Mouse (Mus musculus): Measurements from ENCODE around the gene Mpnd. TPM values are rescaled to one million over a fixed set of nuclear protein-coding genes. Genes with fewer than 3 reads are reported as not detected.

Gene Mpnd
- total RNA-seq, 2 experiments from 2014 or later: 92.6 to 121 TPM

DNA sequence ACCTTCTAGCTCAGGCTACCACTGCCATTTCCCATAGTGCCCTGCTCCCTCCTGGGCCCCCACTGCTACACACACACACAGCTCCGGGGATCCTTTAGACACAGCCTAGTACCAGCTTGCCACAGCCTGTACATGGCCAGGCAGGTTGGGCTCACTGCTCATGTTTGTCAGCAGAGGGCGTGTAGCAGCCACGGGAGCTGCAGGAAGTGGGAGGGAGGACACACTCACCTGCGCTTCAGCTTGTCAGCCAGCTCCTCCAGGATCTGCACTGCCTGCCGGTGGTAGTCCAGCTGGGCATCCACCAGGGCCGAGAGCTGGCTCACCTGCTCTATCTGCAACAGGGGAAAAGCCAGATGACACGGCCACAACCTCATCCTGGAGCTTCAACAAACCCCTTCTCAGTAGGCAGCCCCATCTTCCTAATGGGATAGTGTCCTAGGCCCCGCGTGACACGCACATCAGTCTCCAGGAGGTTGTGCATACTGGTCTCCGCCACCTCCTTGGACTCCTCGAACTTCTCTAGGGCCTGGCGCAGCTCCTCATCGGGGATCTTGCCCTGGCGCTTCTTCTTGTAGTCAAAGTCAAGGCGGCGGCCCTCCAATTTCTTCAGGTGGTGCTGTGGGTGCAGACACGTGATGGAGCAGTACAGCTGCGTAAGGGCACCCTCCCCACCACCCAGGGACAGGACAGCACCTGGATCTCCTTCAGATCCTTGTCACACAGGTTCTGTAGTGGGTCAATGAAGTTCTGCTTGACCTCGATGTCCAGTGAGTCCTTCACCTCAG, 13.0 kb downstream of the Mpnd start:
- intact Hi-C loops (cut with DNase I): no loop called here
- DNase-seq: peak; percentile 60

DNA sequence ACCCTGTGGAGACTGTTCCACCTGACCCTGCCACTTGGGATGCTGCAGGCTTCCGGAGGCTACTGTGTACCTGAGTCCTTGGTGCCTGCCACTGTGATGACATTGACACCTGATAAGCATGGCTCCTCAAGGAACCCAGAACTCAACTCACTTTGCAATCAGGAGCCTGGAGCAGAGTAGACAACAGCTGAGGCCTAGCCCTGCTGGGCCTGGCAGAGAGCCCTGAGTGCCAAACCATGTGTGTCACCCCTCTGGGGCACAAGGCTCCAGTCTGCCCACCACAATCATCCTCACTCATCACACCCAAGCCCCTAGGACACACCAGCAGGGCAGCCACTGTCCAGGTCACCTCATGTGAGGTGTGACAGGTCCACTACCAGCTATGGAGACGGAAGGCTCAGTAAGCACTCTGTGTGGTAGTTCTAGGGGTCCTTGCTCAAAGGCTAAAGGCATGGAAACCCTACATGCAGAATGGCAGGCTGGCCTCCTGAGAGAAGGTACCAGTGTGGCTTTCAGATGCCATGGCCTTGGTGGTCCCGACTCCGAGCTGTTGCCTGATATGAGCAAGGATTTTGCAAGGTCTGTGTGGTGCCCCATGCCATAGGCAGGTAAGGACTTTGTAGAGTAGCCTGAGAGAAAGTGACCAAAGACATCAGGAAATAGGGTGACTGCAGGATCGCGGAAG, 15.0 kb downstream of the Mpnd start:
- no peak for DNase-seq

DNA sequence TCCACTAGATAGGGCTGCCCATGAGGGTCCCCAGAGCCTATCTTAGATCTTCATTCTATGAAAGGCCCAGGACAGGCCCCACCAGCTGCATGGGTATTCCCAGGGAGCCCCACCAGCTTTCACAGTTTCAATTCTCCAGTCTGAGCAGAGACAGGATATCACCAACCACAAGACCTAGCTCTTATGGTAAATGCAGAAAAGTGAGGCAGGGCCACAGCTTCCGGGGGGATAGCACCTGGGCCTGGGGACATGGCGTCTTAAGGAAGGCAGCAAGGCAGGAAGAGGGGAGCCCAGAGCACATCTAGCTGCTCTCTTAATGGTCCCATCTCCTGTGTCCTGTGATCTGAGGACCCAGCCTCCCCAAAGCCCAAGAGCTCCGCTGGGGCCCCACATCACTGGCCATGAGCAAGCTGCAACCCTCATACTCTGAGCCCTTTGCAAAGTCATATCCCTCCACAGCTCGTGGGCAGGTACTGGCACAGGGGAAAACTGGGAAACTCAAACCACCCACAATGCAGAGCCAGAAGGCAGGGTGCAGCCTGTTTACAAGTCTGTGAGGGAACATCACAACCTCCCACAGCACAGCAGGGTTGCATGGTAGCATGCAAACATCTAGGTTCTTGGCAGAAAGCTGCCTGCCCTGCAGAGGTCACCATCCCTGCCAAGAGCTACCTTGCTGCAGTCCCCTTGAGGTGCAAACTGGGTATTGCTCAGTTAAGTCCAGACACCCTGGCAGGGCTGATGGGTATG, 15.8 kb downstream of the Mpnd start:
- DNase-seq: no peak
- intact Hi-C loops (cut with DNase I): no loop called here

More for the DNA sequence above, 15.0 kb downstream of the Mpnd start:
- intact Hi-C loops (cut with DNase I): no loop called here

DNA sequence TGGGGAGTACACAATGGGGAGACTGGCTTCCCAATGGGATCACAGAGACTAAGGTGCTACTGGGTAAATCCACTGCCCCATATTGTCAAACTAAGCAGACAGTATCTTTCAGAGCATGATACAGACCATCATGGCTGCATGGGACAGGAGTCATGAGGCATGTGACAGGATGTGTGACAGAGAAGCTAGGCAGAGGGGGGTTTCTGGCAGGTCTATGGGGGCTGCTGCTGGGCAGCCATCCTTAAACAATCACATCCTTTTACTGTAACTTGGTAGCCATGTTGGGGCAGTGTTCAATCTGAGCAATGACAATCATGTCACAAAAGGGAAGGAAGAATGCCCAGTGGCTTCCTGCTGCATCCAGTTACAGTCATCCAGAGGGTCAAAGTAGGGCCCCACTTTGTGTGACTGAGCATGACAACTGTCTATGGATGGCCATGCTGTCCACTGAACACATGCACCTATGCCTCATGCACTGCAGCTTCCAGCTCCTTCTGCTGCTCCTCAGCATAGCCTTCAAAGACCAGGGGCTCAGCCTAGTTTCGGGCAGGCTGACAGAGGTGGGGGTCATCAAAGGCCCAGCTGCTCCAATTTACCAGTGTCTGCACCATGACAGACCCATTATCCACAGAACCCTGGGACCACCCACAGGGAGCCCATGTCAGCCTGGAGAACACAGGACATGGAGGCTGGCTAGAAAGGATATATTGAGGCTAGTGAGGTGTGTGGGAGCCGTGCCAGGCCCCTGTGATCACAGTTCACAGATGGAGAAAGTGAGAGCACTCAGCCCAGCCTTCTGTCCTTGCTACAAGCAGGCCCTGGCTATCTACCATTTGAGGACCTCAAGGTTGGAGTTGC, 16.8 kb downstream of the Mpnd start:
- intact Hi-C loops (cut with DNase I): no loop called here
- peak; percentile 48 for DNase-seq

DNA sequence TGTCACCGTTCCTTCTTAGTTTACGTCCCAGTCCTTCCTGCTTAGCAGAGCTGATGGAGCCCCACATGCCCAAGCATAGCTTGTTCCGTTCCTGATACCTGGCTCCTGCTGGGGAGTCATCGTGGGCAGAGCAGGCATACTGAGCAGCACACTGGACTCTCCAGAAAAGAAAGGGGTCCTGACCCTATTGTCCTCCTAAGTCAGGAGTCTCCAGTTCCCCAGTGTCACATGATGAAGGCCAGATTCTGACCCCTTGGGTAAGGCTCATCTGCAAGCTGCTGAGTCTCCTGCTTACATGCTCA, 17.4 kb downstream of the Mpnd start:
- no peak for DNase-seq
- intact Hi-C loops (cut with DNase I): no loop called here

DNA sequence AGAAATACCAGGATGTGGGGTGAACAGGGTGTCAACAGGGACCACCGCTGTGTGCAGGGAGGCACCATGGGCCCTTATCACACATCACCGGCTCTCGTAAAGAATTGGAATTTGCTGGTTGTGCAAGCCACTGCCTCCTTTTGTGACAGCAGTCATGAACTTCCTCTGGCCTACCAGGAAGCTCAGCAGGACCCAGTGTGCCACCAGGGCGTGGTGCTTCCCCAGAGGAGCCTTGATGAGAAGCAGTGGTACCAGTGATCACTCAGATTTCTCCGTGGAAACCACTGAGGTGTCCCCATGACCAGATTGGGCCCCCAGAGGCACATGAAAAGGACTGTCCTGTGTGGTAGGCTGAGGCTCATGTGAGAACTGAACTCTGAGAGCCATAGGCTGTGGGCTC, 17.9 kb downstream of the Mpnd start:
- intact Hi-C loops (cut with DNase I): no loop called here
- DNase-seq: no peak

DNA sequence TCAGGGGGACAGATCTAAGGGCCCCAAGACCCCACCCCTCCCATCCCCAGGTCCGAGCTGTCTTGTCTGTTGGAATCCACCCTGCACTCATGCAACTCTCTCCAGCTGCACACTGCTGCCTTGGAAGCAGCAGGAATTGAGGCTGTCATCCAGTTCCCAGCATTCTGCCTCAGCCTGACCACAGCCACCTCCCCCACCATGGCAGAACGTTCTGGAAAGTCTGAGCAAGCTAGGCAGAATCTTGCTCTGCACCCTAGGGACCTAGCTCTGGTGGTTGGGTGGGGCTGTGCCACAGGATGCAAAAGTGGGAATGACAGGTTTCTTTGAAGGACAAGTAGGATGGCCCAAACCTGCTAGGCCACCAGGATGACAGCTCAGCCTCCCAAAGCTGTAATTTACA, 19.0 kb downstream of the Mpnd start:
- intact Hi-C loops (cut with DNase I): no loop called here
- DNase-seq: no peak

DNA sequence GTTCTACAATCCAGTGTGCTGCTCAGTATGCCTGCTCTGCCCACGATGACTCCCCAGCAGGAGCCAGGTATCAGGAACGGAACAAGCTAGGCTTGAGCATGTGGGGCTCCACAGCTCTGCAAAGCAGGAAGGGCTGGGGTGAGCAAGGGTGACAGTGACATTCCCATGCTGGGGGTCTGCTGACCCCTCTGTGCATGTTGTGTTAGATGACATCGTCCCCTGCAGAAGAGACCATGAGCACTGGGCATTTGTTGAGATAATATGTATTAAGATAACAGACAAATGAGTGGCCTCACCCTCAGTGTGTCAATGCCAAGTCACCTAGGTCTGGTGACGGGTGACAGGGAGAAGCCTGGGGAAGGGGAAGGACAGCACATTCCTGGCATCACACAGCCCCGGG, 19.4 kb downstream of the Mpnd start:
- no peak for DNase-seq
- intact Hi-C loops (cut with DNase I): no loop called here

DNA sequence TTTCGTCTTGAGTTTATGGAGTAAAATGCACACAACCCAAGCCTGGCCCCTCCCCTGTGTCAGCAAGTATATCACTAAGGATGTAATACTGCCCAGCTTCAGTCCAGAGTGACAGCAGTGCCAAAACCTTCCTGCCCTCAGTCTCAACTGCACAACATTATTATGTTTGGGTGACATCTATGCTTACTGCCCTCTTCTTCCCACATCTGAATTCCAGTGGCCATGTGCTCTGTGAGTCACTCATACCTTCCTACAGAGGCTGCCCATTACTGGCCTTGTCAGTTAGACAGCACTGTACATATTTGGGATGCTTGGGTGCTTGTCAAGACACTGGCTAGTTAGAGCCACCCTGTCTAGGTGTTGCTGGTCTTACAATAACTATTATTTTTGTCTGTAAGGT, 20.8 kb downstream of the Mpnd start:
- DNase-seq: no peak
- intact Hi-C loops (cut with DNase I): no loop called here

DNA sequence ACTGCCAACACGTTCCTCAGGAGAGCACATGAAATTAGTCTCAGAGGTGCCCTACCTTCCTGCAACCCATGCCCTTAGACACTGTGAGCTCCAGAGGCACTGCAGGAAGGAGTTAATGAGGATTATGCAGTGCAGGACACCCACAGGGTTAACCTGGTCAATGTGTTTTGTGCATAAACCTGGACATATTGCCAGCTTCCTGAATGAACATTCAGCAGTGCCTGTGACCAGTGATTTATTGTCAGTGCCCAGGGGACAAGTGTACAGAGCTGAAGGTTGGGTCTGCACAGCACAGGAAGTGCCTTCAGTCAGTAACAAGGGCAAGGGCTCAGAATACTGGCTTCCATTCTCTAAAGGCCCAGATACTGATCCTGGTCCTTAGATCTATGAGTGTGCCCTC, 21.4 kb downstream of the Mpnd start:
- intact Hi-C loops (cut with DNase I): no loop called here
- DNase-seq: no peak

DNA sequence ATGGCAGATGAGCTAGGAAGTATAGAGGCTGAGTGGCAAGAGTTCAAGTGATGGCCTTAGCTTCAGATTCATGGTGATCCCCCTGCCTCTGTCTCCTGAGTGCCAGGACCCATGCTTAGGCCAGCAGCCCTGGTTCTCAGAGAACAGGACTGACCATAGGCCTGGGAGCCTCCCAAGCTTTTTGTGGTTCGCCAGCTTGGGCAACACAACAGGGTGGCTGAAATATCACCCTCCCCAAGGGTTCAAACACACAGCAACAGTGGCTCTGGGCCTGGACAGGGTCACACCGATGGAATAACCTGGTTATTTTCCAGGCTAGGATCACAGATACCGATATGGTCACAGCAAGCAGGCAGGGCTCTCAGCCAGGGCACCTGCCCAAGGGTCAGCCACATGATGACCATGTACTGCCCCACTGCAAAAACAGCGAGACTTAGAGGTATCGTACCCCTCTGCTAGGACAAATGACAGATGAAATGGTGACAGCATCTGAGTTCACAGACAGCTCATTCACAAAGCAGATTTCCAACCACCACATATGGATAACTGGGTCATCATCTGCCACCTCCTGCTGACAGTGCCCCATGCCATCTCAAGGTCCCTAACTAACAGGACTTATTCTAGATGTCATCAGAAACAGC, 22.4 kb downstream of the Mpnd start:
- no peak for DNase-seq
- intact Hi-C loops (cut with DNase I): no loop called here

DNA sequence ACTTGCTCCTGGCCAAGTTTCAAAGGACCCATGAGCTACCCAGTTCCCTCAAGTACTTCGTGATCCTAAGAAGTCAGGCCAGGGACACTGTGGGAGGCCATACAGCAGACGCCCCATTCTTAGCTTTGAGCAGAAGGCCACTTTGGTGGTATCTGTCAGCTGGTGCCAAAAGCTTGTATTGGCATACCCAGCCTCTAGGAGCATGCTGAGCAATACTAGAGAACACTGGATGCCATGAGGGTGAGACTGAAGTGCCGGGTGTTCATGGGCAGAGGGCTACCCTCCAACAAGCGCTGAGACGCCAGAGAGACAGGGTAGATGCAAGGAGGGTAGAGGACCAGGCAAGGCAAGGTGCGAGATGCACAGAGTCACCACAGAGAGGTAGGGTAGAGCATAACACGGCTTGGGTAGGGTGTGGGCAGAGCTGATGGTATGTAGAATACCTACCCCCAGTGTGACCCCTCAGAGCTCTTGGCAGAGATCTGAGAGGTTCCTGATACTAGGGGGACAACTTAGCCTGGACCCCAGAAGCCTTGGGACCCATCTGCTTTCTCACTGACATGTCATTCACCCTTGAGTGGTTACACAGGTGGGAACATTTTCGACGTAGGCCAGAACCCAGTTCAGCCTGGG, 24.8 kb downstream of the Mpnd start:
- DNase-seq: no peak
- intact Hi-C loops (cut with DNase I): no loop called here

DNA sequence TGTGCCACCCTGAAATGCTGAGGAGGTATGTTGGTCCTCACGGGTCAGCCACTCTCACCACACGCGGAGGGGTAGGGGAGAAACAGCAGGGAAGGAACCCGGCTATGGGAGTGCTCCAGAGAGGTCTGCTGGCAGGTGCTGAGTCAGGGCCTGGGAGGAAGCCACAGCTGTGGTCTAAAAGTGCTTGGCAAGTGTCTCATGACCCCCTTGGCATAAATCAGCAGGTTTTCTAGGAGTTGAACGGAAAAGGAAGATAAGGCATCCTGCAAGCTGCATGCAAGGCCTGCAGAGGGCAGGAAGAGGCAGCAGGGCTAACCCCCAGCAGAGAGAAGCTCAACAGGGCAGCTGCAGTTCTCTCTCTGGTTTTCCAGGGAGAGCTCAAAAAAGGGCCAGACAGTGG, 25.4 kb downstream of the Mpnd start:
- no peak for DNase-seq
- intact Hi-C loops (cut with DNase I): no loop called here

DNA sequence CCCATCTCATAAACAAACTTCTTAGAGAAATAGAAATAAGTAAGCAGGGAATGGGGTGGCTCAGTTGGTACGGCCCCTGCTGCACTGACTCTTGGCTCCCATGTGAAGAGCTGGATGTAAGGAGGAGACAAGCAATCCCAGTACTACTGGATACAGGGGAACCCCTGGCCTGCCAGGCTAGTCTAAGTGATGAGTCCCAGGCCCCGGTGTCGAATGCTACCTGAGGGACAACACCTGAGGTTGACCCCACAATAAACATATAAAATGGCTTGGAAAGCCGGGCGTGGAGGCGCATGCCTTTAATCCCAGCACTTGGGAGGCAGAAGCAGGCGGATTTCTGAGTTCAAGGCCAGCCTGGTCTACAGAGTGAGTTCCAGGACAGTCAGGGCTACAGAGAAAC, 25.9 kb downstream of the Mpnd start:
- intact Hi-C loops (cut with DNase I): no loop called here

DNA sequence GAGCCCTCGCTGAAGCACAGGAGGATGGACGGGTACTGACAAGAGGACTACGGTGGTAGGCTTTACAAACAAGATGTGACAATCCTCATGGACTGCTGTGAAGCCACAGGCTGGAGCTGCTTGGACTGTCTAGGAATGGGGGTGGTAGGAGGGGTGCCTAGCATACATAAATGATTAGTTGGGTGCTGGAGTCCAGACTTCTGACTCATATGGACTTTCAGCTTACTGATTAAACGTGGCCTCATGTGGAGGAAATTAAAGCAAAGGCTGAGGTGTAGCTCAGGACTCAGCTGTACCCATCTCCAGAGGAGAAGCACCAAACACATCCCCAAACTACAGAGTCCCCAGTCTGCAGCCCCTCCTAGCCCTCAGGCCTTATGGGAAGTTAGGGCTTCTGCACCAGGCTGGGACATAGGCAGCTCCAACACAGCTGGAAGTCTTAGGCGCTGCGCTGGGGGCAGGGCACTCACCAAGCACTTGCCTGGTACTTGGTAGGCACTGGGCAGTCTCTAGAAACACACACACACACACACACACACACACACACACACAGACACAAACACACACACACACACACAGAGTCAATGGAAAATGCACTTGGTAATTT, 26.7 kb downstream of the Mpnd start:
- DNase-seq: no peak
- intact Hi-C loops (cut with DNase I): no loop called here

More for the DNA sequence above, 25.9 kb downstream of the Mpnd start:
- DNase-seq: no peak

DNA sequence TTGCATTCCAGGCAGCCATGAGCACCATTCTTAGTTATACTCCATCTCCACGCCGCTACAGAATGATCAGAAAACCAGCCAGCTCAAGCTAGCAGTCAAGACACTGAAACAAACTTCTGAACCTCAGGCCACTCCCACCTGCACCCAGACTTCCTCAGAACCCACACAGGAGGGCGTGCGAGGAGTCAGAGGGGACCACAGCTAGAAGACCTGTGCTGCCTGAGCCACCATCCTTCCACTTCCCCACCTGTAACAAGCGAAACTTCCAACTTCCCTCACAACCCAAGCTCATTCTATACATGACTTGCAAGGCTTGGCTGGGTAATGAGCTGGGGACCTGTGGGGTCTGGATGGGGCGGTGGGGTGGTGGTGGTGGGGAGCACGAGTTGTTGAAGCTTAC, 27.3 kb downstream of the Mpnd start:
- no peak for DNase-seq
- intact Hi-C loops (cut with DNase I): no loop called here

DNA sequence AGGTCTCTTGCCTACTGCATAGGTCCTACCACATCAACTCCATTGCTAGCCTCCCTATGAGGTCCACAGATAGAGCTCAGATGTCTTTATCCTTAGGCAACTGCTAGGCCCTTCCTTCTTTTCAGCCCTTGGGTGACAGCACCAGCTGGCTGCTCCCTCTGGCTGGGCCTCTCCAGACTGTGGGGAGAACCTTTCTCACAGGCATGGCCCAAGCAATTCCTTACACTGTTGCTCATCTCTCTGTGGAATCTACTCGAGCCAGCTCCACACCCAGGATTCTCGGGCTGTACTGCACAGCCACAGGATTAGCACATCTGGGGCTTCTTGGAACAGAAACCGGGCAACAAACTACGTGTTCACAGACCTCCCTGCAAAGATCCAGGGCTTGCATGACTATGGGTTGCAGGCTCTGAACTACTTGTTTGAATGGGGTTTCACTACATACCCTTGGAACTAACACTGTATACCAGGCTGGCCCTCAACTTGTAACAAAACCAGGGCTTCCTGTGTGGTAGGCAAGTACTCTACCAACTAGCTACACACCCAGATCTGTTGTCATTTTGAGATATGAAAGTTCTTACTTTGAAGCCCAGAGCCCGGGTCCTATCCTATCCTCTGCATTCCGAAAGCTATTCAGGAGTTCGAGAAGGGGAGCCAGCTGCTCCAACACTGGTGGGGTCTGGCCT, 28.7 kb downstream of the Mpnd start:
- intact Hi-C loops (cut with DNase I): no loop called here
- DNase-seq: no peak

DNA sequence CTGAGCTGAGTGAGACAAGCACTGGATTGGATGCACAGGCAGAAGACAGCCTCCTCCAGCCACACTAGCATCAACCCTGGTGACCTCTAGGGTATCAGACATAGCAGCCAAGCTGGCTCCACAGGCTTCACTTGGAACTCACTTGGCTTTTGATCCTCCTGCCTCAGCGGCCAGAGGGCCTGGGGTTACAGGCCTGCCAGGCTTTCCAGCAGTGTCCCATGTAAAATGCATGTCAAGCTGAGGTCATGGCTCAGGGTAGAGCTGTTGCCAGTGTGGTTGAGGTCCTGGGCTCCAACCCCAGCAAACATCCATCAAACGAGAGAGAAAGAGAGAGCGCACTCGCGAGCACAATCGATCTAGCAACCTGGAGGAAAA, 29.2 kb downstream of the Mpnd start:
- intact Hi-C loops (cut with DNase I): no loop called here
- no peak for DNase-seq

DNA sequence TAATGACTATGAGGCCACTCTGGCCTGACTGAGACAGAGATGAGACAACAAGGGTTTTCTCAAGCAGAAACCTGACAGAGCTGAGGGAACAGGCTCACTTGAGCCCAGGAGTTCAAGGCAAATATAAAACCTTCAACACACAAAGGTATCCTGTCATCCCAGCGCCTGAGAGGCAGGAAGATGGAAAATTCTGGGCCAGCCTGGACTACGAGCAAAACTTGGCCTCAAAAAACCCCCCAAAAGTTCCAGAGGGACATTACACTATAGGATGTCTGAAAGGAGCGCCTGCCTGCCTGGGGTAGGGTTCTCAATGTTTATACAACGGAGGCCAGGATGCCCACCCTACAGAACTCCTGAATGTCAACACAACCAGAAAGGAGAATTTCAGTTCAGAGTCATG, 29.7 kb downstream of the Mpnd start:
- DNase-seq: no peak
- intact Hi-C loops (cut with DNase I): no loop called here

Measured in left cerebral cortex, postnatal 4 days (tissue).